Mouse (Mus musculus) stomach, embryonic 15.5 days (tissue): ENCODE results near the gene Qpctl. TPM values are rescaled to one million over a fixed set of nuclear protein-coding genes. Genes with fewer than 3 reads are reported as not detected.

Experiments used
- ATAC-seq: fragments of 200-750 bp; cut with Nextera tagmentation; 2 replicates; pipeline ENCODE4 v1.8.0; 2017; ENCODE audit warnings: low read depth, moderate number of reproducible peaks, moderate TSS enrichment; ENCODE audit not compliant: insufficient read depth, low FRiP score
- H3K27ac ChIP-seq: fragments of 300-500 bp; sonication (generic); 2 replicates; pipeline ENCODE4 v1.5.1; 2015; ENCODE audit warnings: mild to moderate bottlenecking, inconsistent platforms
- H3K27me3 ChIP-seq: fragments of 300-500 bp; sonication (generic); replicated peaks from 2 replicates; pipeline ENCODE4 v1.6.1; 2015; ENCODE audit warnings: inconsistent platforms
- H3K36me3 ChIP-seq: fragments of 300-500 bp; sonication (generic); 2 replicates; pipeline ENCODE4 v1.6.1; 2015; ENCODE audit warnings: inconsistent platforms
- H3K4me1 ChIP-seq: fragments of 300-500 bp; sonication (generic); 2 replicates; pipeline ENCODE4 v1.6.1; 2015; ENCODE audit warnings: inconsistent platforms
- H3K4me2 ChIP-seq: fragments of 300-500 bp; sonication (generic); 2 replicates; pipeline ENCODE4 v1.6.1; 2015; ENCODE audit warnings: mild to moderate bottlenecking, inconsistent platforms
- H3K4me3 ChIP-seq: fragments of 300-500 bp; sonication (generic); replicated peaks from 2 replicates; pipeline ENCODE4 v1.5.1; 2015; ENCODE audit warnings: inconsistent platforms
- H3K9ac ChIP-seq: fragments of 300-500 bp; sonication (generic); 2 replicates; pipeline ENCODE4 v1.6.1; 2015; ENCODE audit warnings: inconsistent platforms
- H3K9me3 ChIP-seq: fragments of 300-500 bp; sonication (generic); 2 replicates; pipeline ENCODE4 v1.6.1; 2016; ENCODE audit warnings: inconsistent platforms
- WGBS: fragments of 180-500 bp; shearing (Covaris S2); methylation state at CpG from one replicate; pipeline ENCODE4 v1.1.7; 2015; 5-methylcytosine and 5-hydroxymethylcytosine counted together
- polyA plus RNA-seq: library from polyadenylated mRNA; unstranded; fragments of >200 nt; fragmentation: Nextera tagmentation; extraction: Ambion mirVana; gene quantifications from 2 replicates; pipeline ENCODE4 v1.2.1, GENCODE M21; 2015

Gene Qpctl
- polyA plus RNA-seq, 1 experiment from 2014 or later, result 13.5 TPM

- no peak overlapping the region for H3K4me2 ChIP-seq
- ATAC-seq, result no peak
- 69% methylated on average over 7 of the region's 7 CpGs for WGBS
- H3K9me3 ChIP-seq, result no peaks in the 10 kb centered on the region
- no peak overlapping the region for H3K27ac ChIP-seq
- peaks cover 51% of the 10 kb centered on the region for H3K27me3 ChIP-seq
- H3K36me3 ChIP-seq, result no peaks in the 10 kb centered on the region
- peaks cover 28% of the 10 kb centered on the region for H3K4me1 ChIP-seq
- no peak overlapping the region for H3K9ac ChIP-seq
- H3K4me3 ChIP-seq, result no peak overlapping the region
Measured at GRCm38 (mm10) chr7:19177216-19177615, 28.1 kb upstream of the Qpctl start.

GRCm38 (mm10) chr7:19176516-19176947 is 27.4 kb upstream of the Qpctl start:
- no peak for ATAC-seq
- Histone ChIP-seq H3K4me3 (peak overlapping the region; percentile 20), H3K4me2 (peak overlapping the region; percentile 39), H3K27me3 (peaks cover 51% of the 10 kb centered on the region), H3K4me1 (peaks cover 26% of the 10 kb centered on the region), H3K27ac (no peak overlapping the region), H3K9ac (no peak overlapping the region), H3K36me3 (no peaks in the 10 kb centered on the region), H3K9me3 (no peaks in the 10 kb centered on the region)
- 3% methylated on average over 17 of the region's 21 CpGs for WGBS

- ATAC-seq, result peak; percentile 27; the same call in 1 of the 2 replicates
- H3K27me3 ChIP-seq, result peaks cover 51% of the 10 kb centered on the region
- H3K9me3 ChIP-seq, result no peaks in the 10 kb centered on the region
- H3K4me1 ChIP-seq, result peaks cover 23% of the 10 kb centered on the region
- peak within 1 kb of the TSS; percentile 20 for H3K4me3 ChIP-seq
- H3K36me3 ChIP-seq, result no peaks in the 10 kb centered on the region
- H3K27ac ChIP-seq, result no peak within 1 kb of the TSS
- WGBS, result 2% methylated on average over 30 of the region's 30 CpGs
- H3K9ac ChIP-seq, result no peak within 1 kb of the TSS
- peak within 1 kb of the TSS; percentile 39 for H3K4me2 ChIP-seq
Measured at GRCm38 (mm10) chr7:19175708-19176515, 26.8 kb upstream of the Qpctl start, which contains the start of gene Eml2. Gene Eml2, plus strand, starts transcription at chr7:19176421.

- no peaks in the 10 kb centered on the region for H3K9me3 ChIP-seq
- no peaks in the 10 kb centered on the region for H3K36me3 ChIP-seq
- H3K27ac ChIP-seq, result 0 out of 2 replicates have a peak overlapping the region, but pooled peaks have one; percentile 5
- WGBS, result 2% methylated on average over 17 of the region's 17 CpGs
- peak; percentile 28; the same call in 1 of the 2 replicates for ATAC-seq
- peak overlapping the region; percentile 30 for H3K4me3 ChIP-seq
- H3K4me2 ChIP-seq, result peak overlapping the region; percentile 58
- 0 out of 2 replicates have a peak, but pooled peaks cover 16% of the 10 kb centered on the region for H3K4me1 ChIP-seq
- no peak overlapping the region for H3K9ac ChIP-seq
- peaks cover 26% of the 10 kb centered on the region for H3K27me3 ChIP-seq
Measured at GRCm38 (mm10) chr7:19172874-19173273, 23.8 kb upstream of the Qpctl start.

- no peaks in the 10 kb centered on the region for H3K36me3 ChIP-seq
- 0 out of 2 replicates have a peak, but pooled peaks cover 16% of the 10 kb centered on the region for H3K4me1 ChIP-seq
- peaks cover 15% of the 10 kb centered on the region for H3K27me3 ChIP-seq
- ATAC-seq, result no peak
- H3K4me2 ChIP-seq, result no peak overlapping the region
- WGBS, result 51% methylated on average over 8 of the region's 8 CpGs
- no peak overlapping the region for H3K27ac ChIP-seq
- no peak overlapping the region for H3K4me3 ChIP-seq
- no peaks in the 10 kb centered on the region for H3K9me3 ChIP-seq
- H3K9ac ChIP-seq, result 0 out of 2 replicates have a peak overlapping the region, but pooled peaks have one; percentile 3
Measured at GRCm38 (mm10) chr7:19171831-19172230, 22.7 kb upstream of the Qpctl start.

- WGBS, result 38% methylated on average over 8 of the region's 8 CpGs
- no peak overlapping the region for H3K4me3 ChIP-seq
- H3K9ac ChIP-seq, result no peak overlapping the region
- H3K36me3 ChIP-seq, result no peaks in the 10 kb centered on the region
- H3K9me3 ChIP-seq, result no peaks in the 10 kb centered on the region
- no peak overlapping the region for H3K4me2 ChIP-seq
- H3K27ac ChIP-seq, result peak overlapping the region; percentile 45; the same call in 1 of the 2 replicates
- peak; percentile 28; the same call in 1 of the 2 replicates for ATAC-seq
- peaks cover 20% of the 10 kb centered on the region; the same call in 1 of the 2 replicates for H3K4me1 ChIP-seq
- peaks cover under 1% of the 10 kb centered on the region; the same call in 1 of the 2 replicates for H3K27me3 ChIP-seq
Measured at GRCm38 (mm10) chr7:19170142-19170541, 21.1 kb upstream of the Qpctl start.

- H3K4me2 ChIP-seq, result no peak overlapping the region
- no peak overlapping the region for H3K4me3 ChIP-seq
- no peak overlapping the region for H3K27ac ChIP-seq
- H3K36me3 ChIP-seq, result no peaks in the 10 kb centered on the region
- no peaks in the 10 kb centered on the region for H3K9me3 ChIP-seq
- peaks cover 6% of the 10 kb centered on the region; the same call in 1 of the 2 replicates for H3K27me3 ChIP-seq
- no peak for ATAC-seq
- peaks cover 25% of the 10 kb centered on the region for H3K4me1 ChIP-seq
- H3K9ac ChIP-seq, result no peak overlapping the region
- 54% methylated on average over 10 of the region's 10 CpGs for WGBS
Measured at GRCm38 (mm10) chr7:19169506-19169905, 20.4 kb upstream of the Qpctl start.

GRCm38 (mm10) chr7:19166990-19167389 is 17.9 kb upstream of the Qpctl start:
- no peaks in the 10 kb centered on the region for H3K9me3 ChIP-seq
- 87% methylated on average over 3 of the region's 3 CpGs for WGBS
- peaks cover 32% of the 10 kb centered on the region for H3K4me1 ChIP-seq
- no peaks in the 10 kb centered on the region for H3K36me3 ChIP-seq
- H3K27ac ChIP-seq, result no peak overlapping the region
- no peak overlapping the region for H3K4me2 ChIP-seq
- H3K4me3 ChIP-seq, result no peak overlapping the region
- H3K27me3 ChIP-seq, result peaks cover 6% of the 10 kb centered on the region
- ATAC-seq, result no peak
- no peak overlapping the region for H3K9ac ChIP-seq

- peak within 1 kb of the TSS; percentile 36 for H3K4me2 ChIP-seq
- H3K4me3 ChIP-seq, result peak within 1 kb of the TSS; percentile 10
- WGBS, result 10% methylated on average over 14 of the region's 14 CpGs
- peak; percentile 44 for ATAC-seq
- H3K9ac ChIP-seq, result no peak within 1 kb of the TSS
- H3K9me3 ChIP-seq, result no peaks in the 10 kb centered on the region
- peaks cover 6% of the 10 kb centered on the region for H3K27me3 ChIP-seq
- 0 out of 2 replicates have a peak within 1 kb of the TSS, but pooled peaks have one; percentile 12 for H3K27ac ChIP-seq
- peaks cover 29% of the 10 kb centered on the region for H3K4me1 ChIP-seq
- H3K36me3 ChIP-seq, result no peaks in the 10 kb centered on the region
Measured at GRCm38 (mm10) chr7:19165656-19166423, 16.7 kb upstream of the Qpctl start, which contains the start of gene Gipr. Gene Gipr, minus strand, starts transcription at chr7:19166127.

- WGBS, result 4% methylated on average over 13 of the region's 13 CpGs
- Histone ChIP-seq H3K27me3 (peaks cover 6% of the 10 kb centered on the region), H3K4me1 (peaks cover 27% of the 10 kb centered on the region), H3K9ac (no peak overlapping the region), H3K4me2 (peak overlapping the region; percentile 36), H3K36me3 (no peaks in the 10 kb centered on the region), H3K9me3 (no peaks in the 10 kb centered on the region), H3K4me3 (0 out of 2 replicates have a peak overlapping the region, but pooled peaks have one; percentile 7), H3K27ac (no peak overlapping the region)
- peak; percentile 59 for ATAC-seq
Measured at GRCm38 (mm10) chr7:19164978-19165377, 15.9 kb upstream of the Qpctl start.

- no peaks in the 10 kb centered on the region for H3K36me3 ChIP-seq
- peak overlapping the region; percentile 36 for H3K4me2 ChIP-seq
- peaks cover 34% of the 10 kb centered on the region for H3K4me1 ChIP-seq
- H3K9ac ChIP-seq, result no peak overlapping the region
- 0 out of 2 replicates have a peak overlapping the region, but pooled peaks have one; percentile 7 for H3K4me3 ChIP-seq
- no peaks in the 10 kb centered on the region for H3K9me3 ChIP-seq
- H3K27me3 ChIP-seq, result peaks cover 14% of the 10 kb centered on the region
- 0% methylated on average over 6 of the region's 6 CpGs for WGBS
- peak; percentile 41; the same call in 1 of the 2 replicates for ATAC-seq
- H3K27ac ChIP-seq, result no peak overlapping the region
Measured at GRCm38 (mm10) chr7:19164189-19164588, 15.1 kb upstream of the Qpctl start.
